Mouse (Mus musculus): ENCODE measurements around the gene Tnr. TPM values are rescaled to one million over a fixed set of nuclear protein-coding genes. Genes with fewer than 3 reads are reported as not detected.

Gene Tnr
- total RNA-seq, 2 experiments from 2014 or later: 0.02 to 0.13 TPM

- DNase-seq: no peak
Observed at GRCm38 (mm10) chr1:159629822-159630589, 106.4 kb downstream of the Tnr start.

DNA sequence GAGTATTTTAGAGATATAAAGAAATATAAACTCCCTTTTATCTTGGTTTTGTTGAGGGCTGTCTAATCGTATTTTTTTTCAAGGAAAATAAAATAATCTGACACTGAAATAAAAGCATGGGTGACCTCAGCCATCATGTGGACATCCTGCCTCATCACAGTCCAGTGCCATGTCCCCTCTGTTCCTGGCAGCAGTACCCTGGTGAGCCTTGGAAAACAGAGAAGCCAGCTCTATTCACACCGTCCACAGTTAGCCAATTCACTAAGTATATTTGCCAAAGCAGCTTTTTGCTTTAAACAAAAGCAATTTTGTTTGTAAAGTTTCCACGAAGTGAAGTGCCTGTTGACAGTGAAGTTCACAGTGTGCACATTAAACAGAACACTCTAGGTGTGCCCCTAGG is 109.0 kb downstream of the Tnr start:
- no peak for DNase-seq

- no peak for DNase-seq
Observed at GRCm38 (mm10) chr1:159639408-159639807, 115.8 kb downstream of the Tnr start.

DNA sequence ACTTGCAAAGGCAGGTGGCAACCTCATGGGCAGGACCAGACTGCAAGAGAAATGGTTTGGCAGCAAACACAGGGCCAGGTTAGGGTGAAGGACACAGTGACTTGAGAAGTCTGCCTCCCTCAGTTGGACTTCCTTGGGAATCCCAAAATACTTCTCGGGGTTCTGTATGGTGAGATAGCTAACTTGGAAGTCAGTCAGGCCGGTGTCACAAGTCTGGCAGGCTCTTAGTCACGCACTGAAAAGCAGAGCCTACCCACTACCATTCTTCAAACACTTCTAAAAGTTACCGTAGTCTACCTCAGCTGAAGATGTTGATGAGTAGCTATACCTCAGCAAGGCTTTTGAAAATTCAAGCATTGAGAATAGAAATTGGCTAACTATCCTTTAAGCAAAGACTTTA is 122.2 kb downstream of the Tnr start:
- DNase-seq: no peak

DNA sequence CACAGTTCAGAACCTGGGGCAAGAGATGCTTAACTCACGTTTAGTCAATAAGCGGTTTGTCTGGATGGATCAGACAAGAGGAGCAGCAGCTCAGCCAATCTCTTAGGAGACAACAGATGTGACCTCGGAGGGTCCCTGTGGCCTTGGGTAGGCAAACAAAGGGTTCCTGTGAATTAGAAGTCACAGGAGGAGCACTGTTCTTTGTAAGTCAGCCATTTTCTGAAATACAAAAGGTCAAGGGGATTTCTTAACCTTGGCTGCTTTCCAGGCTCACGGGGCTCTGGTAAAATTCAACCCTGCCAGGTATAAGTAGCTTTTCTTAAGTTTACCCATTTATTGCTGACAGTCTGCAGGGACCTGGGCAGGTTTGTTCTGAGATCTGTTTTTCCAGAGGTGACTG is 126.9 kb downstream of the Tnr start:
- no peak for DNase-seq

DNA sequence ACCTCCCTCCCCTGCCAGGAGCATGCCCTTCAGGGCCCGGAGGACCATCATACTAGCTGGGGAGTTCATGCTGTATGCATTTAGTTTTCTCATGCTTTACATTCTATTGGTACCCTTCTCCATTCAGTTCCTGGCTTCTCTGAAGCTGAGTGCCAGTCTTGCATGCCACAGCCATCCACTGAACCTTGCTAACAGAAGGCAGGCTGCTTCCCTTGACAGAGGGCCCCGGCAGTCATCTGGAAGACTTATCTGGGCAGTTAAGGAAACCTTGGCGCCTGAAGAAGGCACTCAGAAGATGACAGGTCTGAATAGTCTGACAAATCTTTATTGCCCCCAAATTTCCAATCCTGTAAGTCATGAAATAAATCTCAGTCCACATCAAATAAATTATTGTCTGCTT is 131.7 kb downstream of the Tnr start:
- no peak for DNase-seq

- DNase-seq: peak in 1 of 2 experiments; percentile 4
Observed at GRCm38 (mm10) chr1:159657856-159658542, 134.4 kb downstream of the Tnr start.

DNA sequence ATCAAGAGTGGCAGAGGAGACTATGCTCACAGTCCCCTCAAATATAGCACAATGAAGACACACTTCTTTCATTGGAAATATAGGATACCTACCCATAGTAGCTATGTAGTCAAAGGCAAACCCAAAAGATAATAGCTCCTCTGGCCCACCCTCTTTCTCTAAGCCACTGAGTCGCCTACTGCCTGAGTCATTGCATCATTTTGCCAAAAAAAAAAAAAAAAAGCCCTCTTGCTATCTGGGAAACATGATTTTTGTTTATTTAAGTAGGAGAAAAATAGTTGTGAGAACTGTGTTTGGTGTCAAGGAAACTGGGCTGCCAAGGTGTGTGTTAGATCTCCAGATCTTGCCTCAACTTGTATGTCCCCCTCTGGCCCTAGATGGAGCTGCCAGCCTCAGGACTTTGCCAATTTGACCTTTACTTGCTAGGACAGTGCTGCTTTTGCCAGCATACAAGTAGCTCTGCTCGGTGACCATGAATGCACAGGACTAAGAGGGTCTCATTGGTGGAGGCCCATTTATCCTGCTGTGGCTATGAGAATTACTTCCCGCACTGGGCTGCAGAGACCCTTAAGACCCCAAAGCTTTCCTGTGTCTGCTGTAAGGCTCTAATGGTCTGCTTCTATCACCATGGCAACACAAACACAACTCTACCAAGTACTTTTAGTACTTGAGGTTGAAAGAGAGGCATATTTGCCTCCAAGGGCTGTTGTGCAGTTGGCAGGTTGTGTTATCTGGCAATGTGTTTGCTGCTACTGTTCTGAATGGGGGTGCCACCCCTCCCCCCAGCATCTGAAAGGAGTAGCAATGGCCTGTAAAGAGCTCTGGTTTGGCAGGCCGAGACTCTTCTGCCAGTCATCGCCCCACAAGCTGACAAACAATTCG is 137.3 kb downstream of the Tnr start:
- no peak for DNase-seq

DNA sequence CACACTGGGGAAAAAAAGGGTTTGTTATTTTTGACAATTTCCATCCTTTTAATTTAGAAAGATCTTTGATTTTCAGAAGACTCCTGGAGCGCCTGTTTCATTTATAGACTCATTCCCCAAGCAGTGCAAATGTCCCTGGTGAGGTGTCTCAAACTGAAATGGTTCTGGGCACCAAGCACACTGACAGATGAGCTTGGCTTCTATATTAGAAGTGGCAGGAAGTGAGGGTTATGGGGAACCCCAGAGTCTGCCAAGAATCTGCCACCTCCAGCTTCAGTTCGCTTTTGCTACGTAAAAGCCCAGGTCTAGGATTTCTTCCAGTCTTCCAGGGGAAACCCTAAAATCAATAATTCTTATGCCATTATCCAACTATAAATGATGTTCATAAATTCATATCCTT is 140.9 kb downstream of the Tnr start:
- no peak for DNase-seq

DNA sequence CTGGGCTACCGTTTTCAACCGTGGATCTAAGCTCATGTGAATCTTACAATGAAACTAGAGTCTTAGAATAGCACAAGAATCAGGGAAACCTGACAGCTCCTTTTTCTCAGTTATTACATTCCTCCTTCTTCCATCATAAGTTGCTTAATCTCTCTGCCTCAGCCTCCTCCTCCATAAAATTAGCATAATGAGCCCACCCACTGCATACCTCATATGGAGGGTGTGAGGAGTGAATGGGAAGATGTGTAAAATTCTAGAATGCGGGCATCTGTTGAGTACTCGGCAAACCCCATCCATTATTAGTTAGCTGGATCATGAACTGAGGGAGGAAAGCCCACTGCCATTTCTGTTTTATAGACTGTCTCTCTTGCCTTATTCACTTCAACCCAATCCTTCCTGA is 141.4 kb downstream of the Tnr start:
- no peak for DNase-seq

DNA sequence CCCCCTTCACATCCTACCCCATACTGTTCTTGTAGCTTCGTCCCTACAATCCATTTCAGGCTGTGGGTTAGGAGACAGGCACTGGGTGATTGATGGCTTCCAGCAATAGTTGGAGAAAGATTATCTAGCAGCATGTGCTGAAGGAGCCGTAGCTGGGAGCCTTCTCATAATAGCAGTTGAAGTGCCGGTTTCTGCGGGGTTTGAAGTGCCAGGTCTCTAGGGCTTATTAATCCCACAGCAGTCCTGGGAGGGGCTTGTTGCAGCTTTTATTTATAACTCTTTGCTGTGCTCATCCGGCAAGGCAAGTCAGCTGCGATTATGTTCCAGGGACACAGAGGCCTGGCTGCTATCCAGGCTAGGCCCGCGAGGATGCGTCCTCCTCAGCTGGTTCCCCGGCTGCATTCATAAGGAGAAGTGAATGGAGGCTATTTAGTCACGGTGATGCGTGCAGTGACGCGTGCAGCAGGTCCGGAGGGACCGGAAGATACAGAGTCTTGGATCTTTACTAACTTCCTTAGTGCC is 147.1 kb downstream of the Tnr start:
- DNase-seq: peak; percentile 61 to 74

DNA sequence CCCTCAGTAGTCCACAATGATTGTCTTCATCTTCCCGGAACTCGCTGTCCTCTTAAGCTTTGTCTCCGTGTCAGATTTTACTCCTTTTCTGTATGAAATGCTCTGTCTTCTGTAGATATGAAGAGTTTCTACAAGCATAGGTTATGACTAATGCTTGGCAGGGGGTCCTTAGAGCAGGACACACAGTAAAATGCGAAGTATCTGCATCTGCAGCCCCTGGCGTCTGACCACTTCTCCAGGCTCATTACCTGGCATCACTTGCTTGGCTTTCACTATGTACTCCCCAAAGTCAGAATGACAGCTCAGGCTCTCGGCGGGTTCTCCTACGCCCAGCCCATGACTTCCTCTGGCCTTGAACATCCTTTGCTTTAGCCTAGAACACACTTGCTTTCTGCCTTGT is 147.6 kb downstream of the Tnr start:
- DNase-seq: no peak

GRCm38 (mm10) chr1:159674240-159674639 is 150.7 kb downstream of the Tnr start:
- no peak for DNase-seq

GRCm38 (mm10) chr1:159675472-159675871 is 151.9 kb downstream of the Tnr start:
- DNase-seq: no peak

DNA sequence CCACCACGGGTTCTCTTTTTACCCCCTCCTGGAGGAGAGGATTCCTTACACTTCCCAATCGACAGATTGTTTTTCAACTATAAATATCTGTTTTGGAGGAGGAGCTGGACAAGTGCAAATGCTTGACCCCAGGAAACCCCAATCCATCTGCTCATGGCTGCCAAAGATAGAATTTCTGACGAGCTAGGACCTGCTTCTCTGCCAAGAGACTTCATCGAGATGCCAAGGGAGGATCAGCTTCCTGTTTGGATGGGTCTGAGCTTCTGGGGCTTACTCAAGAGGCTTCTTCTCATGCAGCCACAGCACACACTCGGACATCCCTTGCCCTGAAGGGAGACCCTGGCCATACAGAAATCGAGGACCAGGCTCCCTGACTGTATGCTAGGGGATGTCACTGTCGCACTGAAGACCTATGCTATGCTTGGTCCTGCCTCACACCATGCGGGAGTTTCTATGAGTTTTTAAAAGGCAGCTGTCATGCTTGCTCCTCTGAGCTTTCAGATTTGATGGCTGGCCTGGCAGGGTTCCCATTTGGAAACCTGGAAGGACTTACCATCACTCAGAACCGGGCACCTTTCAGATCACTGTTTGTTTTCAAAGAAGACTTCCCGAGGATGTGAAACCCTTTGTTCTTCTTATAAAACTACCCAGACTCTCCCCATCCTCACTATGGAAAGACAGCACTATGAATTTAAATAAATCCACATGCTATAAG is 154.8 kb downstream of the Tnr start:
- DNase-seq: peak; percentile 33 to 50

DNA sequence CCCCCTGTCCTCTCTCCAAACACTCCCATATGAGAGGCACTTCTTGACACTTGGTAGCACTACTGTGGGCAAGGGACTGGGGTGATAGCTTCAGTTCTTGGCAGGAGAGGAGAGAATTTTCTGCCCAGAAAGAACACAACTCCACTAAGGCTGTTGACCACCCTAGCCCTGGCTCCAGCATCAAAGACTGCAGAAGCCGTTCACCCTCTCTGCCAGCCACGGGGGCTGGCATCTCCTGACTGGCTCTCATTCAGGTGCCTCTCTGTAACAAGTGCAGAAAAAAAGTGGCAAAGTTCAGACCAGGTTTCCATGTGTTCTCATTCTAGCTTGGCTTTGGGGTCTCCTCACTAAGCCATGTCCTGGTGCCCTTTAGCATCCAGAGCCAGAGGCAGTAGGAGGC is 157.7 kb downstream of the Tnr start:
- DNase-seq: no peak

DNA sequence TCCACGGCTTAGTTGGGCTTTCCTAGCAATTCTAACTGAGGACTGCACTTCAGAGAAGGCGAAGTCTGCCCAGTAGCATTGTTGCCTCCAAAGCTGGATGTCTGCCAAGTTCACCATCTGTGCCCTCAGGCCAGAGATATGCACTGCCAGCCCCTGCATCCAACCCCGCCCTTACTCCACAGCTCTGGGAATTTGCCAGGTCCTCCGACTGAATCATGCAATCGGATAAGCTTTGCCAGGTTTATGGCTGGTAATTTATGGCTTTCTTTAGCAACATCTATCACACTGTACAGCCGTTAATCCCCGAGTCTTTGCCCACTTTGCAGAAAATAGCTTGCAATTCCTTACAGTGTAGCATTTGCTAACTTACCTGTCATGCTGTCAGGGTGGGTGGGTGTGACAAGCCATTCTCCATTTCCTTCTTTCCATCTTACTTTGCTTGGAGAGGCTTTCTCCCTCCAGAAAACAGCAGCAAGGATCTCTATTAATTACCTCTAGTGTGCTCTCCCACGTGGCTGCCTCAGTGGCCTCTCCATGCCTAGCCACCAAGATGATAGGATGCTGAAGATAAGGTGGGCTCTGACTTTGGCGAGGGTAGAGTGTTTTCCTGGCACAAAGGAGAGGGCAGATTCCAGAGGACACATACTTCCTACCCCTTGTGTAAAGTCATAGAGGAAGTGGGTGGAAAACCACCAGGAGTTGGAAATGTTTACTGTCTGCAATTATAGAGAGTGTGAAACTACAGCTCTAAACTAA is 163.1 kb downstream of the Tnr start:
- DNase-seq: peak; percentile 62

DNA sequence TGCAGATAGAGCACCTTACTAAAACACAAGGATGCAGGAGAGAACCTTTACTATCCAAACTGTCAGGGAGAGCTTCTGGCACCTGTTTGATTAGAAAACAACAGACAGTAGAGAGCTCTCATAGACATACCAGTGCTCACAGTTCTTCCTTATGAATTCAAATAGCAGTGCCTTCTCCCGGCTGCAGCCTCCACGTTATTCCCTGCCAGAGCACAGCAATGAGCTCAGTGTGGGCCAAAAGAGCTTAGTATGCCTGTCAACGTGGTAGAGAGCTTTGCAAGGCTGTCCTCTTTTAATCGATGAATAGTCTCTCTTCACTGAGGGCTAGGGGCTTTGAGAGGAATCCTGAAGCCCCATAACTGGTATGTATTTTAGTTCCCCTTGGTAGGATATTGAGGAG is 173.1 kb downstream of the Tnr start:
- DNase-seq: no peak

DNA sequence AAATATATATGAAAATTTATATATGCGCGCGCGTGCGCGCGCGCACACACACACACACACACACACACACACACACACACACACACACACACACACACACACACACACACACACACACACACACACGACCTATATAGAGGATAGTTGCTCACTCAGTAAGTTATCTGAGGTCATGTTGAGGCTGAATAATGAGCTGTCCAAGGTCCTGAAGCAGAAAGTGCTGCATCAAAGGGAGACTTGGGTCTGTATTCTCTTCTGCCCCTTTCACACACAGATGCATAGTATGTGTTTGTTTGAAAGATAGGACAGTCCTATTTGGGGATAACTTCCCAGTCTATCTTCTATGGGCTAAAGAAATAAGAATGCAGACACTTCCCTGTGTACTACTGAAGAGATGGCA is 178.5 kb downstream of the Tnr start:
- peak in 1 of 2 experiments; percentile 31 for DNase-seq

DNA sequence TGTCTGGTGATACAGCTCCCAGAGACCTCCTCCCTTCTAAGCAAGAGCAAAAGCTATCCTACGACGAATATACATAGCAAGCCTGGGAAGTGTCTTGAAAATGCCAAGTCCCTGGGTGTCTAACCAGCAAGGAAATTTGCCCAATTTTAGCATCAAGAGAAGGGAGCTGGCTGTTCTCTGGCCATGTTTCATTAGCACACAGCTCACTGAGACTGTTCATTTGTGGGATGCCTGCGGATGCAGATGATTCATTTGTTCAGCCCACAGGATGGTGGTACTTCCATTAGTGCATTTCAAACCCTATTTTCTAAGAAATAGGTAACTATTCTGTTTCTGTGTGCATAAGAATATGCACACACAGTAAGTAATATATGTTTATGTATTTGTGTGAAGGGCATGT is 181.4 kb downstream of the Tnr start:
- DNase-seq: no peak

GRCm38 (mm10) chr1:159716301-159716700 is 192.7 kb downstream of the Tnr start:
- no peak for DNase-seq

Data from heart, adult 18-20 months (tissue).